Mouse (Mus musculus) embryonic facial prominence, embryonic 10.5 days (tissue): ENCODE measurements around the gene Necab2. TPM values are rescaled to one million over a fixed set of nuclear protein-coding genes. Genes with fewer than 3 reads are reported as not detected.
A peak's percentile ranks its signal among the peaks of the same experiment; 100 is the strongest.

ENCODE experiments used
- DNase-seq: peaks from one replicate; pipeline ENCODE4 v3.0.0-alpha.2; 2017; ENCODE audit warnings: low spot score
- H3K27ac ChIP-seq: fragments of 300-500 bp; sonication (generic); replicated peaks from 2 replicates; pipeline ENCODE4 v1.5.1; 2016; ENCODE audit warnings: mild to moderate bottlenecking
- H3K27me3 ChIP-seq: fragments of 300-500 bp; sonication (generic); replicated peaks from 2 replicates; pipeline ENCODE4 v1.6.1; 2016; ENCODE audit warnings: low read depth, mild to moderate bottlenecking; ENCODE audit not compliant: poor library complexity, severe bottlenecking
- H3K36me3 ChIP-seq: fragments of 300-500 bp; sonication (generic); replicated peaks from 2 replicates; pipeline ENCODE4 v1.6.1; 2016; ENCODE audit warnings: mild to moderate bottlenecking, moderate library complexity
- H3K4me1 ChIP-seq: fragments of 300-500 bp; sonication (generic); 2 replicates; pipeline ENCODE4 v1.6.1; 2016
- H3K4me3 ChIP-seq: fragments of 300-500 bp; sonication (generic); 2 replicates; pipeline ENCODE4 v1.5.1; 2016; ENCODE audit warnings: mild to moderate bottlenecking, moderate library complexity
- H3K9me3 ChIP-seq: fragments of 300-500 bp; sonication (generic); 2 replicates; pipeline ENCODE4 v1.6.1; 2016; ENCODE audit warnings: mild to moderate bottlenecking
- WGBS: fragments of 180-500 bp; shearing (Covaris S2); methylation state at CpG from one replicate; pipeline ENCODE4 v1.1.7; 2016; 5-methylcytosine and 5-hydroxymethylcytosine counted together
- polyA plus RNA-seq: library from polyadenylated mRNA; unstranded; fragments of >200 nt; fragmentation: Nextera tagmentation; extraction: Ambion mirVana; gene quantifications from 2 replicates; pipeline ENCODE4 v1.2.1, GENCODE M21; 2016

Necab2 gene
- 8.8 and 9.4 TPM in 2 replicates for polyA plus RNA-seq

GRCm38 (mm10) chr8:119446211-119446989 lies at the start of gene Necab2:
Gene Necab2 (plus strand): TSS chr8:119446719.
- WGBS = 2% methylated on average over 49 of the region's 52 CpGs
- H3K4me3 ChIP-seq = peak within 1 kb of the TSS; percentile 78
- H3K36me3 ChIP-seq = no peaks in the 10 kb centered on the region; the same call in 1 of the 2 replicates
- H3K9me3 ChIP-seq = no peaks in the 10 kb centered on the region
- peaks cover 71% of the 10 kb centered on the region for H3K27me3 ChIP-seq
- peak within 1 kb of the TSS; percentile 92 for H3K27ac ChIP-seq
- H3K4me1 ChIP-seq = peaks cover 29% of the 10 kb centered on the region
- peak; percentile 94 for DNase-seq

GRCm38 (mm10) chr8:119398558-119398957 lies 48.0 kb upstream of the Necab2 start:
- Histone ChIP-seq H3K27ac (no peak overlapping the region), H3K27me3 (peaks cover 21% of the 10 kb centered on the region), H3K4me3 (no peak overlapping the region), H3K4me1 (peaks cover 29% of the 10 kb centered on the region), H3K9me3 (no peaks in the 10 kb centered on the region), H3K36me3 (peaks cover 4% of the 10 kb centered on the region; the same call in 1 of the 2 replicates)
- WGBS = 85% methylated on average over 9 of the region's 9 CpGs
- DNase-seq = no peak

GRCm38 (mm10) chr8:119399255-119399654 lies 47.3 kb upstream of the Necab2 start:
- Histone ChIP-seq H3K36me3 (peaks cover 4% of the 10 kb centered on the region; the same call in 1 of the 2 replicates), H3K27me3 (peaks cover 21% of the 10 kb centered on the region), H3K4me1 (peaks cover 27% of the 10 kb centered on the region), H3K4me3 (no peak overlapping the region), H3K27ac (no peak overlapping the region), H3K9me3 (no peaks in the 10 kb centered on the region)
- no peak for DNase-seq
- 82% methylated on average over 6 of the region's 6 CpGs for WGBS

- H3K4me1 ChIP-seq = peaks cover 18% of the 10 kb centered on the region
- 86% methylated on average over 9 of the region's 9 CpGs for WGBS
- H3K9me3 ChIP-seq = no peaks in the 10 kb centered on the region
- H3K4me3 ChIP-seq = no peak overlapping the region
- peaks cover 13% of the 10 kb centered on the region for H3K36me3 ChIP-seq
- H3K27ac ChIP-seq = no peak overlapping the region
- peaks cover 20% of the 10 kb centered on the region for H3K27me3 ChIP-seq
- DNase-seq = no peak
Measured at GRCm38 (mm10) chr8:119400122-119400671, 46.3 kb upstream of the Necab2 start.

- no peak overlapping the region for H3K27ac ChIP-seq
- DNase-seq = no peak
- H3K4me3 ChIP-seq = no peak overlapping the region
- H3K9me3 ChIP-seq = no peaks in the 10 kb centered on the region
- H3K27me3 ChIP-seq = peaks cover 13% of the 10 kb centered on the region
- WGBS = 81% methylated on average over 3 of the region's 3 CpGs
- peaks cover 15% of the 10 kb centered on the region for H3K36me3 ChIP-seq
- H3K4me1 ChIP-seq = peaks cover 11% of the 10 kb centered on the region
Measured at GRCm38 (mm10) chr8:119400904-119401303, 45.6 kb upstream of the Necab2 start.

- Histone ChIP-seq H3K36me3 (peaks cover 27% of the 10 kb centered on the region), H3K27me3 (0 out of 2 replicates have a peak, but pooled peaks cover 4% of the 10 kb centered on the region), H3K9me3 (no peaks in the 10 kb centered on the region), H3K4me3 (no peak overlapping the region), H3K4me1 (peaks cover 8% of the 10 kb centered on the region; the same call in 1 of the 2 replicates), H3K27ac (no peak overlapping the region)
- WGBS = 67% methylated on average over 10 of the region's 10 CpGs
- no peak for DNase-seq
Measured at GRCm38 (mm10) chr8:119403912-119404311, 42.6 kb upstream of the Necab2 start.

GRCm38 (mm10) chr8:119404648-119405047 lies 41.9 kb upstream of the Necab2 start:
- Histone ChIP-seq H3K27ac (no peak overlapping the region), H3K4me1 (0 out of 2 replicates have a peak, but pooled peaks cover 3% of the 10 kb centered on the region), H3K4me3 (no peak overlapping the region), H3K9me3 (no peaks in the 10 kb centered on the region), H3K36me3 (peaks cover 34% of the 10 kb centered on the region), H3K27me3 (no peaks in the 10 kb centered on the region)
- WGBS = 92% methylated on average over 5 of the region's 5 CpGs
- no peak for DNase-seq

GRCm38 (mm10) chr8:119408311-119408710 lies 38.2 kb upstream of the Necab2 start:
- DNase-seq = no peak
- Histone ChIP-seq H3K27ac (no peak overlapping the region), H3K36me3 (peaks cover 50% of the 10 kb centered on the region), H3K9me3 (no peaks in the 10 kb centered on the region), H3K4me3 (no peak overlapping the region), H3K27me3 (peaks cover 4% of the 10 kb centered on the region), H3K4me1 (peaks cover 4% of the 10 kb centered on the region; the same call in 1 of the 2 replicates)
- WGBS = 87% methylated on average over 8 of the region's 8 CpGs

- H3K4me3 ChIP-seq = no peak overlapping the region
- H3K9me3 ChIP-seq = no peaks in the 10 kb centered on the region
- peaks cover 14% of the 10 kb centered on the region for H3K4me1 ChIP-seq
- 59% methylated on average over 10 of the region's 10 CpGs for WGBS
- peaks cover 40% of the 10 kb centered on the region for H3K36me3 ChIP-seq
- H3K27me3 ChIP-seq = peaks cover 43% of the 10 kb centered on the region
- H3K27ac ChIP-seq = no peak overlapping the region
- DNase-seq = no peak
Measured at GRCm38 (mm10) chr8:119412037-119412734, 34.3 kb upstream of the Necab2 start.

- H3K9me3 ChIP-seq = no peaks in the 10 kb centered on the region
- peak; percentile 85 for DNase-seq
- WGBS = 16% methylated on average over 18 of the region's 18 CpGs
- H3K27me3 ChIP-seq = peaks cover 50% of the 10 kb centered on the region
- peak overlapping the region; percentile 63 for H3K27ac ChIP-seq
- H3K4me1 ChIP-seq = peaks cover 14% of the 10 kb centered on the region
- H3K4me3 ChIP-seq = peak overlapping the region; percentile 43
- peaks cover 33% of the 10 kb centered on the region for H3K36me3 ChIP-seq
Measured at GRCm38 (mm10) chr8:119412735-119413498, 33.6 kb upstream of the Necab2 start.

- Histone ChIP-seq H3K9me3 (no peaks in the 10 kb centered on the region), H3K27me3 (peaks cover 50% of the 10 kb centered on the region), H3K4me3 (no peak overlapping the region), H3K36me3 (peaks cover 26% of the 10 kb centered on the region), H3K27ac (no peak overlapping the region), H3K4me1 (peaks cover 14% of the 10 kb centered on the region)
- no peak for DNase-seq
- WGBS = 85% methylated on average over 10 of the region's 10 CpGs
Measured at GRCm38 (mm10) chr8:119413605-119414004, 32.9 kb upstream of the Necab2 start.

GRCm38 (mm10) chr8:119420318-119420717 lies 26.2 kb upstream of the Necab2 start:
- Histone ChIP-seq H3K4me1 (peaks cover 58% of the 10 kb centered on the region), H3K36me3 (no peaks in the 10 kb centered on the region), H3K27me3 (peaks cover 30% of the 10 kb centered on the region), H3K9me3 (no peaks in the 10 kb centered on the region), H3K4me3 (no peak overlapping the region), H3K27ac (no peak overlapping the region)
- WGBS = 72% methylated on average over 7 of the region's 7 CpGs
- no peak for DNase-seq
